Mouse (Mus musculus) G1E-ER4 (cell line): Measurements from ENCODE around the gene Ccdc32. TPM values are rescaled to one million over a fixed set of nuclear protein-coding genes. Genes with fewer than 3 reads are reported as not detected.

Source experiments
- GATA1 ChIP-seq: IDR thresholded peaks from one replicate; pipeline ENCODE4 v1.8.0; 2012; ENCODE audit warnings: low read length, inconsistent platforms
- polyA plus RNA-seq: library from polyadenylated mRNA; stranded (reverse); fragments of >175 nt; gene quantifications from 2 replicates; pipeline ENCODE4 v1.2.3, GENCODE M21; 2012

Gene Ccdc32
- polyA plus RNA-seq, 1 experiment = 14.8 TPM

DNA sequence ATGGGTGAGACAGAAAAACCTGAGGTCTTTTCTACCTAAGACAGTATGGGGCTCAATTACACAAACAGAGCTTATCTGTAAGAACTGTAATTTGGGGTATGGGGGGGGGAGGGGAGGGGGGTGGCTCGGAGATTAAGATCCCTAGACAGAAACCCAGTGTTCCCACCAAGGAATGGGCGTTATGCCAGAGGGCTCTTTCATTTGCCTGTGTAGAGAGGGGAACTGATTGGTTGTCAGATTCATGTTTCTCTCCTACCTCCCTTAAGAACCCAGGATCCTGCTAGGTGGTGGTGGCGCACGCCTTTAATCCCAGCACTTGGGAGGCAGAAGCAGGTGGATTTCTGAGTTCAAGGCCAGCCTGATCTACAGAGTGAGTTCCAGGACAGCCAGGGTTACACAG is 9.7 kb downstream of the Ccdc32 start:
- no peak for TF ChIP-seq GATA1

DNA sequence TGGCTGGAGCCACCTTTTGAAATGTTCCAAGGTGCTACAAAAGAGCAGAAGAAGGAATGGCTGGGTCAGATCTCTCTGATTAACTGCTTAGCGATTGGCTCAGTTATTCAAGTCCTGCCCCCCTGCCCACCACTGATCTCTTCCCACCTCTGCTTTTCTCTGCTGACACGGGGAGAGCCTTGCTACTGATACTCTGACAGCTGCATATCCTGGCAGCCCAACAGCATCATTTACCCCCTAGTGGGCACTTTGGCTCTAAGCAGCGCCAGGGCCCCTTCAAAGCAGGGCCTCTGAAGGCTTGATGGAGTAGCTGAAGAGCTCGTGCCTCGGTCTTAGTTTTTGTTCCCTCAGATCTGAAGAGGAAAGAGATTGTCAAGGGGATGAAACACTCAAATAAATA is 10.1 kb downstream of the Ccdc32 start:
- TF ChIP-seq GATA1 = no peak

DNA sequence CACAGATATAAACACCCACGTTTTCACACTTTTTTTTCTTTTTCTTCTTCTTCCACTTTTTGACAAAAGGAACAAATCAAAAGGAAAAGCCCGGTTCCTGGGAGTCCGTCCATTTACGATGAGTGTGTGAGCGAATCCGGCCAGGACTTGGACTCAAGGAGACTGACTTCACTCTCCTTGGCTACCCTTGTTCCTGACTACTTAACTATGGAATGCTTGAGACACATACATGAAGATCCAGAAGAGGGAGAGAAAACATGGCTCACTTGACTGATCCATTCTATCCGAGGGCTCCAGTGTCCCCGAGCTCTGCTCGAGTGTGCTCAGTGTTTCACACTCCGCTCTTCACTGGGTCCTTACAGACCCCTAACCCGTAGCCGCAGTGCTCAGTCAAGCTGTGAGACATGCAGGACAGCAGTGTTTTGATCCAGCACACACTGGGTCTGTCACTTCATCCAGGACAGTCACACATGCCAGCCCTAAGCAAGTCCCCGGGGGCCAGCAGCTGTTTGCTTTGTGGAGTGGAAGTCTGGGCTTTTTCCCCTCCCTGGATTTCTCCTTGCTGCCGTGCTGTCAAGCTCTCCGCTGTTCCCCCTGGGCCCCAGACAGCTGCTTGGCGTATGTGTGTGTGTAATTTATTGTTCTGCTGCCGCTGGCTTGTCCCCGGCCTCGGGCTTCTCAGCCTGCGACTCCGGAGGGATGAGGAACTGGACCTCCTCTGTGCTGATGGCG is 10.6 kb downstream of the Ccdc32 start:
- TF ChIP-seq GATA1 = no peak

DNA sequence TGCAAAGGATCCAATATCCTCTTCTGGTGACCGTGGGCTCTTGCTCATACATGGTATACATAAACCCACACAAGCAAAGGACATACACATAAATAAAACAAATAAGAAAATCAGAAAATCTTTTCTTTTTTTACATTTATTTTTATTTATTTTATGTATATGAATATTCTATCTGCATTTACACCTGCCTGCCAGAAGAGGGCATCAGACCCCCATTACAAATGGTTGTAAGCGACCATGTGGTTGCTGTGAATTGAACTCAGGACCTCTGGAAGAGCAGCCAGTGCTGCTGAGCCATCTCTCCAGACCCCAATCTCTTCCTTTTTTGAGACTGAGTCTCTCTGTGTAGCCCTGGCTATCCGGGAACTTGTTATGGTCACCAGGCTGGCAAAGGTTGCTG is 11.5 kb downstream of the Ccdc32 start:
- TF ChIP-seq GATA1 = no peak

DNA sequence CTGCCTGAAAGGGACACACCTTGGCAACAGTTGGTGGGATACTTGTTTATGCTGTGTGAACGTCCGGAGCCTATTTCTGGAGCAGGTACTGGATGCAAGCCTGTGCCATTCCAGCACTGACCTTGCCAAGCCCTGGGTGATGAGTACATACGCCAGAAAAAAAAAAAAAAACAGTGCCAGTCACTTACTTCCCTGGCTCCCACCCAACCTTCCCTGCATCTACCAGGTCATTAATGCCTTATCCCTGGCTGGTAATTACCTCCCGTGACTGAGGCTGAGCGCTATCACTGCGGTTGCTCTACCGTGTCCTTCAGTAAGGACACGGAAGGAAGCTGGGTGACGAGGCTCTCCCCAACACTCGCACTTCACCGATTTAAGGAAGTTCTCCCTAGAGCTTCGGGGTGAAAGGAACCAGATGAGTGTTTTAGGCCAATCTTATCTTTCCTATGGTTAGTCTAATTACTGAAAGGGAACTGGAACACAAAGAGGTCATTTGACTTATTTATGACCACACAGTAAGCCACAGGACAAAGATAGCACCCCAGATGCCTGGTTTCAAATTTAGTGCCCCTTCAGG is 13.5 kb downstream of the Ccdc32 start:
- TF ChIP-seq GATA1 = no peak

DNA sequence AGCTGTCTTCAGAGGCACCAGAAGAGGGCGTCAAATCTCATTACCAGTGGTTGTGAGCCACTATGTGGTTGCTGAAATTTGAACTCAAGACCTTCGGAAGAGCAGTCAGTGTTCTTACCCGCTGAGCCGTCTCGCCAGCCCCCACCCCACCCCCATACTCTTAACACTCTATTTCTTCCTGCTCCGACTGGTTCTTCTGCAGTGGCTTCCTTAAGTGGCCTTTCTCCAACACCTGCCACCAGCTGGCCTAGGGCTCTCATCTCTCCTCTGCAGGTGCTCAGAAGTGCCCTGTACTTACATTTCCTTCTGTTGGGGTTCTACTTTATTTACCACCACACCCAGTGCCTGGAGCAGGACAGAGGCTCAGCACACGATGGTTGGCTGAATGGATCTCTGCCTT is 14.2 kb downstream of the Ccdc32 start:
- no peak for TF ChIP-seq GATA1

DNA sequence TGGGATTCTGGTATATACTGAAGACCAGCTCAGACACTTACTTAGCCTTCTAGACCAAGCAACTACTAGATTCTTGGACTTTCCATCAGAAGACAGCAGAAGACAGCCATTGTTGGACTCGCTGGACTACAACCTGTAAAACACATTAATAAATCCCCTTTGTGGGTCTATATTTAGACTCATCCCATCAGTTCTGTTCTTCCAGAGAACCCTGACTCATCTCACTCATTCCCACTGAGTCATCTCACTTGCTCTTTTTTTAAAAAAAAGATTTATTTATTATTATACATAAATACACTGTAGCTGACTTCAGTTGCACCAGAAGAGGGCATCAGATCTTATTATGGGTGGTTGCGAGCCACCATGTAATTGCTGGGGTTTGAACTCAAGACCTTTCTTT is 19.8 kb downstream of the Ccdc32 start:
- TF ChIP-seq GATA1 = no peak

DNA sequence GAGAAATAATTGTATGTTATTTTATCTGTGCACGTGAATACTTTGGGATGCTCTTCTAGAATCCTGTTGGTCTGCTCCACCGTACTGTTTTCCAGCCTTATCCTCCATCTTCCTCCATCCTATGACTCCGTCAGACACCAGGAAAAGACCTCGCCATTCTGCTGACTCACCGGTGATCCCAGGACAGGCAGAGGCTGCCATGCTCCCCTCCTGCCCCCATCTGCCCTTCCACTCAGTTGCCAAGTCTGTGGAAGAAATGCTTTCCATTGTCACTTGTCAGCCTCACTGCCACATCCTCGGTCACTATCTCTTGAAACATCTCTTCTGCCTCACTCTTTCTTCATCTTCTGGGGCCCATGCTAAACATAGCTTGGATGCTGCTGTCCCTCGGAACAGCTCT is 22.3 kb downstream of the Ccdc32 start:
- no peak for TF ChIP-seq GATA1

DNA sequence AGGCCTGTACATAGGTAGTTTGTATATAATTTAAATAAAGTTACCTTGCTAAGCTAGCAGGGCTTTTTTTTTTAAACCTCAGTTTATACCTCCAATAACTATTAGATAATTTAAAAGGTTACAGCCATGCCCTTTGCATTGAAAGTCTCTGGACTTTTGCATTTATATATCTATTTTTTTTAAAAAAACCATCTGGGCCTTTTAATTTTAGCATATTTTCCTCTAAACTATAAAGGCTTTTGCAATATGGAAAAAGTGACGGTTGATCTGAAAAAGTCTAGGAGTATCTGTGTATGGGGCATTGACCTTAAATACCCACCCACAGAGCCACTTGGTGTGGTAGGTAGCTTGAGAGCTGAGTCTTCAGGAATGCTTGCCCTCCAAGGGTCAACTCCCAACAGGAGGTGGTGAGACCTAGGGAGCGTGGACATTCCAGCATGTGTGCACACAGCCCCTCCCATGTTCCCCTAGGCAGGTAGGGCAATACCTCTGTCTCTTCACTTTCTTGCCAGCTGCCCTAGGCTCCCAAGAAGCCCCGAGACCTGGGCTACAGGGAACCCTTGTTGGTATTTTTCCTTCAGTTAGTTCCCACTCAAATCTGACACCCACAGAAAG is 30.1 kb downstream of the Ccdc32 start:
- TF ChIP-seq GATA1 = no peak

DNA sequence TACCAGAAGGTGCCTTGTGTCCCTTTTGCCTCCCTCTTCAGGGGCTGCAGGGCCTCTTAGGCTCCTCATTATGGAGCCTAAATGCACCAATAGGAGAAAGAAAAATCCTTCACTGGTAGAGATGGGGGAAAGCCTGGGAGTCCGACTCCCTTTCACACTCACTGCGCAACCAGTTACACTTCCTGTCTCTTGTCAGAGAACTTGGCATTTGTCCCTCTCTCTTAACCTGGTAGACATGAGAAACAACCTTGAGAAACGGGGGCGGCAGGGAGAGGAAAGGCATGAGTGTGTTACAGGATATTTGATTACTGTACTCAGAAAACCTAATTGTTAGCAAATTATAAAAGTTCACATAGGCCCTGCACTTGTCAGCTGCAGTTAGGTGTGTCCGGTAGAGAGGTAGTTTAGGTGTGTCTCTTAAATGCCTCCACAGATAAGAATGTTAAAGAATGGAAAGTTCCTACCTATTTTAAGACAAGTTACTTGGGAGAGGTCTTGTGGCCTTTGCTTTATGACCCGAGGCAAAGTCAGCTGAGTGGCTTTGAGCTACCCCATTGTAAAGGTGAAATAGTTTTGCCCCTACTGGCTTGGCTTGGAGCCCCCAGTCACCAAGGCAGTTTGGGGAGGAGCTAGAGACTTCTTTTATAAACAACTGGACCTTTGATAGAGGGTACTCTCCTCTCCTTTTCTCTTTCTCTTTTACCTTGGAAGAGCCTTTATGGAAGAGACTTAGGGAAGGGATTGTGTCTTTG is 30.9 kb downstream of the Ccdc32 start:
- no peak for TF ChIP-seq GATA1

DNA sequence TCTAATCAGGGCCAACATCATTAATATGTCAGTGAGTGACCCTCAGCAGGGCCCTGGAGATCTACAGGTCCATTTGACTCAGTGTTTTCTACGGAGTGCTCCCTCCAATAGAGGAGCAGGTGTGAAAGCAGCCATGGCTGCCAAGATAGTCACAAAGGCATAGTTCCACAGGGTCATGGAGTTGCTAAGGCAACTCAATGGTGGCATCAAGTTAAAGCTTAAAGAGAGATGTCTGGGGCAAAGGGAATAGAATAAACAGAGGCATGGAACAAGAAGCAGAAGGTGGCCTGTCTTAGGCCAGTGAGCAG is 32.4 kb downstream of the Ccdc32 start:
- no peak for TF ChIP-seq GATA1

DNA sequence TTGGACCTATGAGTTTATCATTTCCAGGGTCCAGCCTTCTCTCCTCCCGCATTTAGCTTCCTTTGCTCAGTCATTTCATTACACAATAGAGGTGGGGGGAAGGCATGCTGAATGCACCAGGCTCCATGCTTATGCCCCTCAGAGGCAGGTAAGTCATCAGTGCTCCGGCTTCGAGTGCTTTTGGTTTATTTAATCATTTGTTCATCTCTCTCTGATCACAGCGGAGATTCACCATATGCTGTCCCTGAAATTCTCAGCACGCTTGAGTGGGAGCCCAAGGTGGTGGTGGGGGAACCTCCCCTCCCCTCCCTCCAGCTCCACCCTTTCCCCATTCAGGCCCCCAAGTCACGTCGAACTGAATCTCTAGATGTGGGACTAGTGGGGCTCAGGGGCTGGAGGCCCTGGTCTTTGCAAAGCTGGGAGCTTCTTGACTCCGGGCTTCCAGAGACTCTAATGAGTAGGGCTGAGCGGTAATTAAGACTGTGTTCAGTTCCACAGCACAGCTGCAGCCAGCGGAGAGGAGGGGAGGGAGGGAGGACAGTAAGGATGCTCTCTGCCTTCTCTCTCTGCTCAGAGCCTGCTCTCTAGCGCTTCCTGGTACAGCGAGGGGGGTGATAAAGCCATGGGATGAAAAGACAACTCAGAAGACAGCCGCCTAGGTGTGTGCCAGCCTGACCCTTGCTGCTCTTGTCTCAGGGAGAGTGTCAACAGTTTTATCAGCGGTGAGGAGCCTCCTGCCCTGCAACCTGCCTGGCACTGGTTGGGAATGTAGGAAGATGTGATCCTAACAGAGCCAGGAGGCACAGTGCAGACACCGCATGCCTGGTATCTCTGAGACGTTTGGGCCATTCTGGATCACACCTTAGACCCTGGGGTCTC is 33.0 kb downstream of the Ccdc32 start:
- TF ChIP-seq GATA1 = no peak

DNA sequence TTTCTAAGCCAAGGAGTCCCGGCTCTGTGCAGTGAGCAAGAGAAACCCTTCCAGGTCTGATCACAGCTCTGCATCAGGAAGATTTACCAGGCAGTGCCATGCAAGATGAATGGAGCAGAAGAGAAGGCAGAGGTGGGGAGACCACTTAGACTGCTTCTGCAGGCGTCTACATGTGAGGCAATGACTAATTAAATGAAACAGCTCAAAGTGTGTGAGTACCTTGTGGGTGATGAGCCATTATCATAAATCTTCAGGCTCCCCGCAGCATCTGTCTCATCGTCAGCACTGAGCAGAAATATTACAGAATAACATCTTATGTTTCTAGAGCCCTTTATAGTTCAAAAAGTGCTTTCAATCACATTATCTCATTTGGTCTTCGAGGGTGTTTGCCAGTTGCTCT is 33.7 kb downstream of the Ccdc32 start:
- no peak for TF ChIP-seq GATA1

DNA sequence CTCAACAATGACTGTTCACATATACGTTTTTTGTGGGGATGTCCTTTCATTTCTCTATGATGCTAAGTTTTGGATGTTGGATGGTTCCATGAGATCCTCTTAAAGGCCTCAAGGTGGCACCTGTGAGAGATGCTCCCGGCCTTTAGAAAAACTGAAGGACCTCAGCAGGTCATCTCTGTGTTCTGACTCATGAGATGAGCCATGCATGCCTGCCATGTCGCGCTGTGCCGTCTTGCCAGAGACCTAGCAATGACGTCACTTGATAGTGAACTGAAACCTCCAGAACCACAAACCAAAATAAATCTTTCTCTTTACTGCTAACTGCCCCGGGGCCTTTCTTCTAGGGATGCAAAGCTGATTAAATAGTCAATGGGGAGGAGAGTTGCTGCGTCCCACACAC is 45.4 kb downstream of the Ccdc32 start:
- TF ChIP-seq GATA1 = no peak

DNA sequence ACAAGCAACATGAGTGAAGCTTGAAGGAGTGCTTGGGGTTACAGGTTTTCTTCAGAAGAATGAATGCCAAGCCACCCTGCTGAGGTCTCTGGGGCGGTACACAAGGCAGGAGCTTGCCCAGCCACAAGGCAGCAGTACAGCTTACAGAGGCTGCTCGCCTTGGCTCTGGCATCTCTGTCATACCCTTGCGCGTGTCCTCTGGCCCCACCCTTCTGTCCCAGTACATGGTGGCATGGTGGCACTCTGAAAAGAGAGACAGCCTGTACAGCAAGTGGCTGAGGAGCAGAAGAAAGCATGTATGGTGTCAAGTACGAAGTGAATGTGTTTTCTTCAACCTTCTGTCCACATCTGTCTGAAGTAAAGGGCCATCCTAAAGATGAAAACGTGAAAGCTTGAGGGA is 48.4 kb downstream of the Ccdc32 start:
- TF ChIP-seq GATA1 = no peak

DNA sequence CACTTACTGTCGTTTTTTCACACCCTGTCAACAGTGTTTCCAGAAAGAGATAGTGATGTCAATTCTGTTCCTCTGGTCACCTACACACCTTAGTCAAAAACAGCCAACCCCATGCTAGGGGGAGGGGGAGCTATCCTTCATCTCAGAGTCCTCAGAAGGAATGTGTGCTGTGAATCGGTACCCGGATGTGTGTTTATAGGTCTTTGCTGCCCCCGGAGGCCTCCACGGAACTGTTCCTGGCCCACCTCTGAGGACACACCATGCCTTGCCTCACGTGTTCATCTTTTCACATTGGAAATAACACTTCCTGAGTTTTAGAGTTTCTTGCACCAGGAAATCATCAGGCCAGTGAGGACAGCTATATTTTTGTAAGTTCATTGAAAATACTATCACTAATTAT is 51.1 kb downstream of the Ccdc32 start:
- no peak for TF ChIP-seq GATA1
